Mouse (Mus musculus): ENCODE measurements around the gene Hrh3.
A peak's percentile ranks its signal among the peaks of the same experiment; 100 is the strongest.

The Hrh3 gene

DNA sequence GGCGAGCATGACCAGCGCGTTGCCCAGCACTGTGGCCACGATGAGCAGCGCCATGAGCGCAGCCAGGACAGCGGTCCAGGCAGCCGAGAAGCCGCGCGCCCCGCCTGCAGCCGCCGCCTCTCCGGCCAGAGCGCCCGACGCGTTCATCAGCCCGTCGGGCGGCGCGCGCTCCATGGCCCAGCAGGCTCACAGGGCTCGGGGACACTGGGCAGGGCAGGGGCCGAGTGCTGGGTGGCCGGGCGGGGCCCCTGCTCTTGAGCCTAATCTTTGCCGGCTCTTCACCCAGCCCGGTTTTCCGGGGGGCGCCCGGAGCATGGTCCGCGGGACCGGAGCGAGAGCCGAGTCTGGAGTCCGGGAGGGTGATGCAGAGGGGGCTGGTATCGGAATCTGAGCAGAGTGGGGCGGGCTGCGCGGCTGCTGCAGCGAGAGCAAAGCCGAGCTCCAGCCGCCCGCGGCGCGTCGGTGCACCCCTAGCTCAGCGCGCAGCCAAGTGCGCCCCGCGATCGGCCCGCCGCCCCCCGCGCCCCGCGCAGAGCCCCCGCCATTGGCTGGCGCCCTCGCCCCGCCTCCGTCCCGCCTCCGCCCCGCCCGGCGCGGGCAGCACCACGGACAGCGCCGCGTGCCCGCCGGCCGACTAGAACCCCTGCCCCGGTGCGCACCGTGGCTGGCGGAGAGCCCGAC, at the start of gene Hrh3:
Gene Hrh3 (minus strand): TSS at position 511 of the 681 bp plus-strand sequence.
- peak; percentile 91 for DNase-seq

DNA sequence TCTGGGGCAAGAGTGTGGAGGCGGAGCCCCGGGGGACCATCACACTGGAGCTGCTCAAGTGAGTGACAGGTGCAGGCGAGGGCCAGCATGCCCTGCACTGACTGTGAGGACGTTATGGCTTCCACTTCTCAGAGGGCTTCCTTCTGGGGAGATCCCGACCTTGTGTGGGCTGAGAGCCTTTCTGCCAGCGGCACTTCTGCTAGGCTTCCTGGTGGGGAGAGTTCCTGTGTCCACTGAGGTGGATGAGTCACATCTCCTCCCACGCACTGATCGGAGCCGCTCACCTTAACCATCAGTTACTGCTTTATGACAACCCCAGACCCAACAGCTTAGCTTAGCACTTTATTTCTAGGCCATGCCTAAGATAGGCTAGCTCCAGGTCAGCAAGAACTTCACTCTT, 44.3 kb upstream of the Hrh3 start:
- no peak for DNase-seq

DNA sequence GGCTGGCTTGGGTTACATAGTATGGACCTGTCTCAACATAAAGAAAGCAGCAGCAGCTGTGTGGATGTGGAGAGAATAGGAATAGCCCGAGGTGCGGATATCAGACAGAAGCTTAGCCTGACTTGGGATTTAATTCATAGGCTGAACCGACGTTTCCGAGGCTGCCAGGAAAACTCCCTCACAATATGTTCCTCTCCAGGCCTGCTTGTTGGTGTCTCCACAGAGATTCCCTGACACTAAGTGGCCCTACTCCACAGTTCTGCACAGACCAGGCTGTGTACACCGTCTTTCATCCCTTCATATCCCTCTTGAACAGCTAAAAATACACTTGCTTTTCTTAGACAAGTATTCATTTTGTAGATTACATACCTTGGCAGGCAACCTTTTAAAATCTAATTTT, 43.1 kb upstream of the Hrh3 start:
- no peak for DNase-seq

DNA sequence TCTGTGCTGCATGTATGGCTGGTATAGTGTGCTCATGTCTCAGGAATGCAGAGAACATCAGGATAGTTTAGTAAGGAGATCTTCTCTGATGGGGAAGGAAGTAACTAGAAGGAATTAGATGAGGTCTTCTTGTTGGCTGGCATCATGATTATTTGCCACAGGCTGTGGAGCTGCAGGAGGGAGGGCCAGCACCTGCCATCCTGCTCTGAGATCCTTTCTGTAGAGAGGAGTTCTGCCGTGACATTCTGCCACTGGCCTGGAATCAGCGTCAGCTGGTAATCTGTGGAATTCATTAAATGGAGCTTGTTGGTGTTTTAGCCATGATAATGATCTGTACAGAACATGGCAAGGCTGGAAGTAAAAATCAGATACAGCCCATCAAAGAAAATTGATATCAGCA, 41.8 kb upstream of the Hrh3 start:
- no peak for DNase-seq

DNA sequence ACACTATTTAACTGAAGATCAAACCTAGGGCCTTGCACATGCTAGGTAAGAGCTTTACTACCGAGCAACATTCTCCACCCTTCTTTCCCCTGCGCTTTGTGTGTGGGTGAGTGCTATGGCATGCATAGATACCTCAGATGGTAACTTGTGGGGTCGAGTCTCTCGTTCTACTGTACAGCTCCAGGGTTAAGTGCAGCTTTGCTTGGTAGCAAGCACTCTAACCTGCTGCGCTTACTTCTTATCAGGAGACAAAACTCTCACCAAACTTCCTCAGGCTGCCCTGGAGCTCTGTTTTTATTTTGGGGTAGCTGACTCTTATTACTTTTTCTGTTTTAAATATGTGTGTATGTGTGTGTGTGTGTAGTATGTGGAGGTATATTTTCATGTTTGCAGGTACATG, 31.1 kb upstream of the Hrh3 start:
- no peak for DNase-seq

DNA sequence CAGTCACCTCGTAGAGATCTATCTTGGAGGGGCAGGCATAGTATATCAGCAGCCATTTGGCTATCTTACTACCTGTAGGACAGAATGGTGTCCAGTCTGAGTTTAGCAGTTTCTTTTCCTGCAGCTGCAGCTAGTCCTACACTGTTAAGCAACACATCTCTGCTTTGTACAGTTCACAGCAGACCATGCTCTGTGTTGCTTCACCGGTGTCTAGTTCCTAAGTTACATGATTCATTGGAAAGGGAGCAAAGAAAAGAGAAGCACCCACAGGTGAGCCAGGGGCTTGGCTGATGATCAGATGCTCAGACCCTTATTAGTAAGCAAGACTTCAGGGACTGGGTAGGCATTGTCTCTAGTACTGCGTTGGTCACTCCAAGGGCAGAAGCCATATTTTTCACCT, 29.6 kb upstream of the Hrh3 start:
- DNase-seq, result no peak

DNA sequence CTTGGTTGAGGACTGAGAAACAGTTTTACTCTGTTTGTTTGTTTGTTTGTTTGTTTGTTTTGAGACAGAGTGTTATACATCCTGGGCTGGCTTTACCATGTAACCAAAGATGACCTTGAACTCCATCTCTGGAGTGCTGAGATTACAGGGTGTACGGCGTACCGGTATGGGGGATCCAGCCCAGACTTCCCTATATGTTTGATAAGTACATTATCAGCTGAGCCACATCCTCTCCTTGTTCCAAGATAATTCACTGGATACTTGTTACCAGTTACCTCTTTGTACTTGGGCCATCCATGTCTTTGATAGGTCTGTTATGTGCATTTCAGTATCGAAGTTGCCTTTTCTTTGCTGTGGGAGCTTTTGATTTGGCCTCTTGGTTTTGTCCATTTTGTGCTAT, 28.9 kb upstream of the Hrh3 start:
- DNase-seq, result no peak

DNA sequence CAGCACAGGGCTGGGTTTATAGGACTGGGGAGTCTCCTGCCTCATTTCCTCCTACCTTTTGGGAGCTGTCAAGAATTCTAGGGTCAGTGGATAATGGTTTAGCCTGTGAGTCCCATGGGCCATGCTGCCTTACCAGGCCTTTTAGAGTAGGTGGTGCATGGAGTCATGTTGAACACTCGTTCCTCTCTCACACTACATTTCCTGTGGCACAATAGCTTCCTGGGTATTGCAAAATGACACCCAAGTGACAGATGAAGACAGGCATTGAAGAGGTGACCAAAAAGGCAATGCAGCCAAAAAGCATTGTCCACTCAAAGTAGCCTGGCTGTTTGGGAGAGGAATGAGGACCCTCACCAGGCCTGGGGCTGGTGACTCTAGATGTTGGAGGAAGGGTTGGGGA, 23.4 kb upstream of the Hrh3 start:
- no peak for DNase-seq

DNA sequence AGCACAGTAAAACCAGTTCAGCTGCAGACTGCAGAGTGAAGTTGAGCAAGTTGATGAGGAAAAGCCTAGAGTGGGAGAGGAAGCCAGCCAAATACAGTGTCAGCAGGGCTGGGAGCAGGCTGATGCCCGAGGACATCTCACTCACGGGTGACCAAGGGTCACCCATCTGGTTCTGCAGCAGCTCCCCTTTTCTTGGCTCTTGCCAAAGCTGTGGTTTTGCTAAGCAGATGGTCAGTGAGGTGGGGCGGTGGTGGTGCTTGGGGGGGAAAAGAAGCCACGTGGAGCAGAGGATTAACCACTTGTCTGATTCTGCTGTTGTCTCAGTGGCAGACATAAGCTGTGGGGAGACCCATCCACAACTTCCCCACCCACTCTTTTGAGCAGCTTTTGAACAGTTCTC, 21.9 kb upstream of the Hrh3 start:
- no peak for DNase-seq

DNA sequence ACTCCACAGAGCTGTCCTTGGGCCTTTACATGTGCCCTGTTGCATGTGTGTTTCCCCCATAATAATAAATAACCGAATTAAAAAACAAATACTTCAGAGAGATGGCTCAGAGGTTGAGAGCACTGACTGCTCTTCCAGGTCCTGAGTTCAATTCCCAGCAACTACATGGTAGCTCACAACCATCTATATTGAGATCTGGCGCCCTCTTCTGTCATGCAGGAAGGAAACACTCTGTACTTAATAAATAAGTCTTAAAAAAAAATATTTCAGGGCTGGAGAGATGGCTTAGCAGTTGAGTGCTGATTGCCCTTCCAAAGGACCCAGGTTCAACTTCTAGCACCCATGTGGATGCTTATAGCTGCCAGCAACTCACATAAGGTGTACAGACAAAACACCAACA, 19.9 kb upstream of the Hrh3 start:
- no peak for DNase-seq

DNA sequence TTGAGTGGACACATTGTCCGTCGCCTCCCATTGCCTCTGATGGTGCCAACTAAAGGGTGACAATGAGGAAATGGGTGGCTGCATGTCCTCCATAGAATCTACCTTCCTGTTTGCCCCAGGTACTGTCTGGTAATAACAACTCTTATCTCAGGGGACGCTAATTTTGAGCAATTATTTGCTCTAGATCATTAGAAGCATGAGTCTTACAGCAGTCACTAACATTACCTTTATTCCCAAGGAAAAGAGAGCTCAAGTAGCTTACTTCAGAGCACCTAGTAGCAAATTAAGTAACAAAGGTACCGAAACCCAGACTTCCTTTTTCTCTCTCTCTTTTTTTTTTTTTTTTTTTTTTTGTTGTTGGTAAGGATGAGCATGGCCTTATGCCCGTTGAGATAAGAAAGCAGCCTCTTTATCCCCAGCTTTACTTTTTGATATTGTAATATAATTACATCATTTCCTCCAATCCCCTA, 16.0 kb upstream of the Hrh3 start:
- DNase-seq, result no peak

DNA sequence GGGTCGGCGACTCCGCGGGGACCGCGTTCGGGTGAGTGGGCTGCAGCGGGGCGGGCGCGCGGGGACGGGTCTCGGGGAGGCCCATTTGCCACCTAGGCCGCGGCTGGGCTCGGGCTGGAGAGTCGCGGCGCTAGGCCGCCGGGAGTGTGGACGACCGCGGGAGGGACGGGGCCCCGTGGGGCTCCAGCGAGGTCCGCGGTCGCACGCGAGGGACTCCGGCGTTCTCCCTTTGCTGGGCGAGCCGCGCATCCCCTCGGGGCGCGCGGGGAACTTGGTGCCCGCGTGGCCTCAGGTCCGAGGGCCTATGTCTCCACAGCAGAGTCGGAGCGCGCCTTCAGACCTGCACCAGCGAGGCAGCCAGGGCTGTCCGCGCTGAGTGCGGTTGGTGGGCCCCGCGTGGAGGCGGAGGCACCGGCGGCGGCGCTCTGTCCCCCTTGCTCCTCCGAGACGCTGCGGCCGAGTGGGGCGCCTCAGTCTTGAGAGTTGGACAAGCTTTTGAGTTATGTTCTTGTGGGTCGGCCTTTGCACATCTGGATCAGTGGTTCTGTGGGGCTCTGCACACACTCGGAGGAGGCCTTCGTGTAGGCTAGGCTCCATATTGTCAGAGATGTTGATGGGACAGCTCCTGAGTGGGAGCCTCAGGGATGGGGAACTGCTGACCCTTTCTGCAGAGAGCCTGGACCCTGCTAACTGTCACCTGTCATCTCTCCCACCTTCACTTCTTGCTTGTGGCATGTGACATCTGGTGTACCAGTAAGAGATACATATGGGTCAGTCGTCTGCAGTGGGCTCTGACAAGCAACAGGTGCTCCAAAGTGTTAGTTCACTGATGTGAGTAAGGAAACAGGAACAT, 15.4 kb upstream of the Hrh3 start:
- no peak for DNase-seq

DNA sequence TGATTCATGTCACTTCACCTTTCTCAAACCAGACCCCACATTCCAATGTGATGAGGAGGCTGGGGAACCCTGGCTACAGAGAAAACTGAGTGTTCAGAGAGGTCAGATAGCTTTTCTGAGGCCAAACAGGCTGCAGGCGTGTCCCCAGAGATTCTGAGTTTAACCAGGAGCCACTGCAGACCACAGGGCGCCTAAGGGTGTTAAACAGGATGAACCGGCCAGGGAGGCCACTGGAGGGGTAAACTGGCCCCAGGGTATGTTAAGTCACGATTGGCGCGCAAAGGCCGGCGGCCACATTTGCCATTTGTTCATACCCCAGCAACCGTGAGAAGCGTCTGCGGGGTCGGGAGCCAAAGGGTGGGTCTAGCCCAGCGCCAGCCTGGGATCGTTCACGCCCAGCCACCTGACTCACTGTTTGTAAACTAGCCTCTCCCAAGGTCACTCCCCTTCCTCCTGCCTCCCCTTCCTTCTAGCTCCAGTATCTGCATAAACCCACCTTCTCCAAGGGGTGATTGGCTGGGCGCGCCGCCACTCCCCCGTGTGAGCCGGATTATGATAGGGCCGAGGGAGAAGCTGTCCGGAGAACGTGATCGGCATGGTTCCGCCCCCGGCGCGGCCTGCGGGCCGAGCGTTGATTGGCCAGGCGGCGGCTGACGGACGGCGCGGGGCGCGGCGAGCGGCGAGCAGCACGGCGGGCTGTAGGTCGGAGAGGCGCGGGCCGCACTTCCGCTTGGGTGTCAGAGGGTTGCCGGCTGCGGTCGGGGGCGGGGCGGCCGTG, 14.6 kb upstream of the Hrh3 start, which contains the start of gene Osbpl2:
Gene Osbpl2 (plus strand): TSS at position 646 of the 778 bp plus-strand sequence.
- peak; percentile 99 for DNase-seq

DNA sequence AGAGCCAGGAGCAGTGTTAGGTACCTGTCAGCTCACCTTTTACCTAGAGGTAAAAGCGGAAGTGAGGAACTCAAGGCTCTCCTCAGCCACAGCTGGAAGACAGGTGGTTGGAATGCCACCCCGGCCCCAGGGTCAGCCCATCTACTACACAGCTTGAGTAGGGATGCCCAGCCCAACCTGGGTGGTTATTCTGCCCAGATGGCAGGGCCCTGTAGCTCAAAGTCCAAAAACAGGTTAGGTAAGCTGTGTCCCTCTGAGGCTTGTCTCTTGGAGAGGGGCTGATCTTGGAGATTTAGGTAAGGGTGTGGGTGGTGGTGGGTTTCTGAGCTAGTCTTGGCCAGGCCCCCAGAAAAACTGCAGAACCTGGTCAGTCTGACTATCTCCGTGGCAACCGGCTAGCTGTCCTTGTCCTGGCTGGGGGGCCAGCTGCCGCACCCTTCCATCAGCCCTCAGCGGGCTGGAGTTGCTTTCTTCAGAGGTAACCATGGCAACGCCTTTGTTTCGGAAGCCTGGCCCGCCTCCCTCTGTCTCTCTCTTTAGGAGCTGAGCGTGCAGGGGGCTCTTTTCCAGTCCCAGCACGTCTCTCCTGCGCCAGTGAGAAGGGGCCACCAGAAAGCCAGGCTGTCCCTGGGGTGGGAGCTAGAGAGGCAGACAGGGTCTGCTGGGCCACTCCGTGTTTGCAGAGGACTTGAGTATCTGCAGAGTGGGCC, 13.4 kb upstream of the Hrh3 start:
- peak; percentile 23 for DNase-seq

DNA sequence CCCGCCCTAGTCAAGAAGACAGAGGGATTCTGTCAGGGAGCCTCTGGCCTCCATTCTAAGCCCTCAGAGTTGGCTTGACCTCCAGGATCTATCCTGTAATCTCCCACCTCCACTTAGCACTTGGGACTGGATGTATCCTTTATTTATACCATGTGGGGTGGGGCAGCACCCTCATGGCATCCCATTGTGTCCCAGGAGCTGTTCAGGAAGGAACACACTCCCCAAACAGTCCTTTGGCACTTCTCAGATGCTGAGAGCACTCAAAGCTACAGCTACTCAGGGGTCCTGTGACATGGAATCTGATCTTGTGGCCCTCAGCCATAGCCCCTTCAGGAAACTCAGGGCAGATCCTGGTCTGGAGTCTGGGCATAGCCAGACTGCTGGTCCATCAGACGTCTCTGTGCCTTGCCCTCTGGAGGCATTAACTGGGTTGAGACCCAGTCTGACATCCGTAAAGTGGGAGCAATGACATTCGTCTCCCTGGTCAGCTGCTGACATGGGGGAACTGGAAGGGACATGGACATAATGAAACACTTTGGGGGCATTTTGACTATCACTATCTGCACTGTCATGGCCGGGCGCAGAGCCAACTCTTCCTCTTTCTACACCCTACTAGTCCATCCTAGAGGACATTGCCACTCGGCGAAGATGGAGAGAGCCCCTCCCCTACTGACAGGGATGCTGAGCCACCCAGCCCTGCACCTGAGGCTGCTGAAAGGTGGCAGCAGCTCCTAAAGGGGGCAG, 12.6 kb upstream of the Hrh3 start:
- DNase-seq, result no peak

DNA sequence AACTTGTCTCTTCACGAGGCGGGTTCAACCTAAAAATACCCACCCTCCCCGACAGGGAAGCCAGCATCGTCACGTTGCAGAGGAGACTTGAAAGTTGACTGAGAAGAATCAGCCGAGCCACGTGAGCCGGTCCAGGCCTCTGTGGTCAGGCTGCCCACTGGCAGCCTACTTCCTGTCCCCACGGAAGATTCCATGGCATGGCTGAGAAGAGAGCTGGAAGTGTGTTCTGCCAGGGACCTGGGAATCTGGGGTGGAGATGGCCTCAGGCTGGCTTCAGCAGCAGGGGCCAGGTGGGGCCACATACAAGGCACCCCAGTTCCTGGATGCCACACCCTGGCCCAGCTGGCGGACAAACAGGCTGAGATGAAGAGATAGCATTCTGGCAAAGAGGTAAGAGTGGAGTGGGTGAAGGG, 11.8 kb upstream of the Hrh3 start:
- no peak for DNase-seq

DNA sequence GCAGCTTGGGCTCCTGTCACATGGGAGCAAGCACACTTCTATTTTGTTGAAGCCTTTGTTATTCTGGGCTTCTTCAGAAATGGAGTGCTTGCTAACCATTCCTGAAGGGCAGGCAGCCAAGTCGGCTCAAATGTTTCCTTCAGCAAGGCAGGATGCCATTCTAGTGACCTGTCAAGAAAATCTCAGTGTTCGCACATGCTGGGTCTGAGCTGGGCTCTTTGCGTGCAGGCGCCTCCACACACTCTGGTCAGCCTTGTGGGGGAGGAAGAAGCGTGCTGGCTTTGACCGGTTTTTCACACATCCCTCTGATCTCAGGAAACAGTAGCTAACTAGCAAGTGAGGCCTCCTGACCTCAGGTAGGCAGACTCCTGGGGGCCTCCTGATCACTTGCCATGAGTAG, 11.0 kb upstream of the Hrh3 start:
- DNase-seq, result no peak

DNA sequence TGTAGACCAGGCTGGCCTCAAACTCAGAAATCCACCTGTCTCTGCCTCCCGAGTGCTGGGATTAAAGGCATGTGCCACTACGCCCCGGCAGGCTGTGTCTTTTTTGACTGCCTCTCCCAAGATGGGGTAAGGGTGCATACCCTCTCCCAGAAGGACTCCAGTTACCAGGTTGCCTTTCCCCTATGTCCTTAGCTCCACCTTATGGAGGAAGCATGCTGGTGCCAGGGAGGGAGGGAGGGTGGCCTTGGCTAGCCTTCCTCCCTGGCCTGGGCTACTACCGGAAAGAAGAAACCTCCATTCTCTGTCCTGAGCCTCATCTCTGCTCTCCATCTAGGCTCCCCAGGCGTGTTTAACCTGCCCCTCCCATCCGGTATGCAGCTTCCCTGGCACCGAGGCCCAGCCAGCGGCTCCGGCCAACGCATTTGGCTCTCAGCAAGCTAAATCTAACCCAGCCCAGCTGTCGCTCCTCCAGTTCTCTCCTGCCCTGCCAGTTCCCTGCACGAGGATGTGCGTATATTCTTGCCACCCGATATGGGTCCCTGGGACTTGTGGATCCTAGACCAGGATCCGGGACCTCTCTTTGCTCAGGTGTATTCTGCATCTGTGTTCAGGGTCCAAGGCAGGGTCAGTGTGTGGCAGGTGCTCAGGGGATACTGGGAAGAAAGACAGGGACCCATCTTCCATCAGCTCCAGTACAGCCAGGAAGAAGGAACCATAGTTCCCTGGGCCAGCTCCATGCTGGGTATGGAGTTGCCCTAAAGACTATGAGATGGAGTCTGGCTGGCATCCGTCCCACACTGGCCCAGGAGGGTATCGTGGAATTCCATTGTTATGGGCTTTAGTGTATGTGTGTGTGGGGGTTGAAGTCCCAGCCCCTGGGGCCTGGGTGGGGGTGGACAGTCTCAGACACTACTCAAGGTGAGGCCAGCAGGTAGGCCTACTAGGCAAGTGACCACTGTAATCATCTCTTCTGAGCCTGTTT, 9.9 kb upstream of the Hrh3 start:
- DNase-seq, result no peak

DNA sequence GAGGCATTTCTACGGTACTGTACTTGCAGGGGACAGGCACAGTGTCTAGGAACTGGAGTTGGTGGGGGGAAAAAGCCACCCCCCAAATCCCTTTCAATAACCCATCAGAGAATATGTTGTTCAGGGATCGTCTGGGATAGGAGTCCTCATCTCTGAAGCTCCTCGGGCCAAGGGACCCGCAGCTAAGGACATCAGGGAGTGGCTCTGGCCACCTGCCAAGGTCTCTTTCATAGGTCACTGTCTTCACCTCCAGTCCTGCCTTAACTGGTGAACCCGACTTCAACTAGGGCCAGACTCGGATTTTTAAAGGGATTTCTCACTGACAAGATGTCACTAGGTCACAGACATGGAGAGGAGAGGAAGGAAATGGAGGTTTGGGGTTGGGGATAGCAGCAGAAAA, 4.0 kb upstream of the Hrh3 start:
- DNase-seq, result no peak

DNA sequence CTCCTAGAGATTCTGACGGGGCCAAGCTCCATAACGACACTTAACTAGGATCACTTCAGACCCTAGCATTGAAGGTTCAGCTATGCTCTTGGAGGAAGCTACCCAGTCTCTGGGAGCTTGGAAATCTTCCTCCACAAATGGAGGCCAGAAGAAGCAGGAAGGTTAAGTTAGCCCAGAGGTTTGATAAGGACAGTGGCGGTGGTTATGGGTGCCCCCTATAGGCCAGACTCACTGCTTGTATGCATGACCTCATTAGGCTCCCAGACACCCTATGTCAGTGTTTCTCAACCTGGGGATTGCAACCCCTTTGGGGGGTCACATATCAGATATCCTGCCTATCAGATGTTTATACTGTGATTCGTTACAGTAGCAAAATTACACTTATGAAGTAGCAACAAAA, 2.8 kb upstream of the Hrh3 start:
- DNase-seq, result peak; percentile 59

Data from thymus, postnatal 25 days (tissue).